Mouse (Mus musculus): ENCODE measurements at regions not wholly inside any gene's neighbourhood (a gene's known extent, or its start where the extent isn't known, plus 50 kb on each side); places are given as distances from the start of the nearest gene placed in this dataset.

GRCm38 (mm10) chr9:46636261-46637010 is 316.6 kb upstream of the 4931429L15Rik start:
- peak; percentile 93 for DNase-seq (ENCODE audit: low read depth, low spot score)

- DNase-seq (ENCODE audit: low read depth, low spot score), result peak; percentile 49
Measured at GRCm38 (mm10) chr9:46633952-46634351, 314.2 kb upstream of the 4931429L15Rik start.

GRCm38 (mm10) chr9:46632576-46632975 is 312.8 kb upstream of the 4931429L15Rik start:
- peak; percentile 97 for DNase-seq (ENCODE audit: low read depth, low spot score)

GRCm38 (mm10) chr9:46622255-46622654 is 302.5 kb upstream of the 4931429L15Rik start:
- no peak for DNase-seq (ENCODE audit: low read depth, low spot score)

GRCm38 (mm10) chr9:46621851-46622250 is 302.1 kb upstream of the 4931429L15Rik start:
- no peak for DNase-seq (ENCODE audit: low read depth, low spot score)

GRCm38 (mm10) chr9:46610101-46611005 is 290.6 kb upstream of the 4931429L15Rik start:
- DNase-seq (ENCODE audit: low read depth, low spot score), result peak; percentile 28

- no peak for DNase-seq (ENCODE audit: low read depth, low spot score)
Measured at GRCm38 (mm10) chr9:46608695-46609094, 288.9 kb upstream of the 4931429L15Rik start.

GRCm38 (mm10) chr9:46600803-46601202 is 281.0 kb upstream of the 4931429L15Rik start:
- no peak for DNase-seq (ENCODE audit: low read depth, low spot score)

GRCm38 (mm10) chr9:46599931-46600708 is 280.3 kb upstream of the 4931429L15Rik start:
- peak; percentile 88 for DNase-seq (ENCODE audit: low read depth, low spot score)

GRCm38 (mm10) chr9:46598518-46598917 is 278.7 kb upstream of the 4931429L15Rik start:
- DNase-seq (ENCODE audit: low read depth, low spot score), result peak; percentile 92

GRCm38 (mm10) chr9:46593444-46593843 is 273.7 kb upstream of the 4931429L15Rik start:
- peak; percentile 27 for DNase-seq (ENCODE audit: low read depth, low spot score)

- DNase-seq (ENCODE audit: low read depth, low spot score), result peak; percentile 91
Measured at GRCm38 (mm10) chr9:46592908-46593307, 273.1 kb upstream of the 4931429L15Rik start.

GRCm38 (mm10) chr9:46586818-46587217 is 267.0 kb upstream of the 4931429L15Rik start:
- DNase-seq (ENCODE audit: low read depth, low spot score), result peak; percentile 43

- no peak for DNase-seq (ENCODE audit: low read depth, low spot score)
Measured at GRCm38 (mm10) chr9:46581844-46582243, 262.1 kb upstream of the 4931429L15Rik start.

GRCm38 (mm10) chr9:46562301-46562700 is 242.5 kb upstream of the 4931429L15Rik start:
- no peak for DNase-seq (ENCODE audit: low read depth, low spot score)

- peak; percentile 69 for DNase-seq (ENCODE audit: low read depth, low spot score)
Measured at GRCm38 (mm10) chr9:46558481-46558880, 238.7 kb upstream of the 4931429L15Rik start.

- DNase-seq (ENCODE audit: low read depth, low spot score), result no peak
Measured at GRCm38 (mm10) chr9:46557781-46558180, 238.0 kb upstream of the 4931429L15Rik start.

GRCm38 (mm10) chr9:46555156-46555555 is 235.4 kb upstream of the 4931429L15Rik start:
- DNase-seq (ENCODE audit: low read depth, low spot score), result no peak

GRCm38 (mm10) chr9:46554586-46555152 is 234.9 kb upstream of the 4931429L15Rik start:
- DNase-seq (ENCODE audit: low read depth, low spot score), result no peak

GRCm38 (mm10) chr9:46549416-46549815 is 229.6 kb upstream of the 4931429L15Rik start:
- no peak for DNase-seq (ENCODE audit: low read depth, low spot score)

GRCm38 (mm10) chr9:46544326-46544725 is 224.5 kb upstream of the 4931429L15Rik start:
- DNase-seq (ENCODE audit: low read depth, low spot score), result peak; percentile 95
